ENCODE assay signal across 7 mouse cellular contexts in genomic region chr15:36999602-37000001, GRCm38 (mm10). TPM values are rescaled to one million over a fixed set of nuclear protein-coding genes. Genes with fewer than 3 reads are reported as not detected.
DNase-seq lines count a peak whose midpoint lies in the region; ATAC-seq and TF ChIP-seq lines count a peak whose summit lies in the region.
"Not testable (repeated sequence)": the region's sequence is repeated elsewhere in the genome, so short reads cannot be mapped to it uniquely, and the experiment has no call there.

No protein-coding gene starts in this region.

- not testable (repeated sequence) for H3K4me2 ChIP-seq in heart, embryonic 16.5 days (ENCODE audit: low read depth, low read length); intestine, embryonic 16.5 days (ENCODE audit: low read depth, low read length)

- peak; percentile 33 for DNase-seq in adrenal gland, adult 8-10 months
- peak; percentile 67 for DNase-seq in gastrocnemius, adult 2 months
- peak; percentile 36 to 69 for DNase-seq in heart, adult 9 months (ENCODE audit: low spot score in 2 of 2)
- DNase-seq in mesoderm, embryonic 11.5 days (ENCODE audit: low read depth, low spot score), result peak; percentile 22

- TF ChIP-seq POLR2A in testis, adult 2 months (IDR thresholded peaks at IDR 0.05; ENCODE audit: control insufficient read depth, low read depth, low read length), result not testable (repeated sequence)

- H3K27me3 ChIP-seq in heart, embryonic 16.5 days (ENCODE audit: control insufficient read depth, insufficient read depth, low read length); intestine, embryonic 16.5 days (replicated peaks; ENCODE audit: control insufficient read depth, insufficient read depth, low read length); testis, adult 2 months (ENCODE audit: control insufficient read depth, insufficient read depth, low read length): not testable (repeated sequence)

- peak; percentile 84; the same call in 1 of the 2 replicates for ATAC-seq in heart, embryonic 16.5 days (replicated peaks; ENCODE audit: extremely low read depth, insufficient read depth, low FRiP score)
- ATAC-seq in intestine, embryonic 16.5 days, result peak; percentile 44; the same call in 1 of the 2 replicates

- H3K27ac ChIP-seq in gastrocnemius, adult 2 months, result peak overlapping the region; percentile 76
- peak overlapping the region; percentile 62 for H3K27ac ChIP-seq in heart, embryonic 16.5 days (ENCODE audit: low read length)
- not testable (repeated sequence) for H3K27ac ChIP-seq in intestine, embryonic 16.5 days (ENCODE audit: low read length)
- peak overlapping the region; percentile 53; the same call in 1 of the 2 replicates for H3K27ac ChIP-seq in testis, adult 2 months (ENCODE audit: control insufficient read depth, insufficient read depth, low read depth, low read length)

- TF ChIP-seq CTCF in gastrocnemius, adult 2 months (IDR thresholded peaks at IDR 0.05); testis, adult 2 months (IDR thresholded peaks at IDR 0.05; ENCODE audit: control insufficient read depth, insufficient read depth, insufficient replicate concordance, low read depth, low read length): not testable (repeated sequence)

- 41% methylated on average over 7 of the region's 7 CpGs for WGBS in heart, embryonic 16.5 days
- 70% methylated on average over 7 of the region's 7 CpGs for WGBS in intestine, embryonic 16.5 days

- peaks cover 13% of the 10 kb centered on the region for H3K4me1 ChIP-seq in heart, embryonic 16.5 days (ENCODE audit: control insufficient read depth, insufficient read depth, low read length)
- H3K4me1 ChIP-seq in intestine, embryonic 16.5 days (ENCODE audit: control insufficient read depth, insufficient read depth, low read length); testis, adult 2 months (ENCODE audit: control insufficient read depth, insufficient read depth, low read length): not testable (repeated sequence)

- not testable (repeated sequence) for H3K9ac ChIP-seq in heart, embryonic 16.5 days (ENCODE audit: low read length); intestine, embryonic 16.5 days (ENCODE audit: low read depth, low read length)

- intact Hi-C loops in gastrocnemius, adult 2 months (cut with DNase I), result loop anchor here (5.0 kb wide), 2 partner anchors 37 to 127 kb away; no protein-coding TSS in a partner anchor

- not testable (repeated sequence) for H3K9me3 ChIP-seq in heart, embryonic 16.5 days (replicated peaks; ENCODE audit: control insufficient read depth, low read length); intestine, embryonic 16.5 days (ENCODE audit: control insufficient read depth, low read length)

- H3K36me3 ChIP-seq in heart, embryonic 16.5 days (ENCODE audit: control insufficient read depth, insufficient read depth), result peaks cover 45% of the 10 kb centered on the region
- peaks cover 38% of the 10 kb centered on the region for H3K36me3 ChIP-seq in intestine, embryonic 16.5 days (ENCODE audit: control insufficient read depth, insufficient read depth, low read length)
- not testable (repeated sequence) for H3K36me3 ChIP-seq in testis, adult 2 months (ENCODE audit: control insufficient read depth, insufficient read depth, low read length)

- not testable (repeated sequence) for H3K4me3 ChIP-seq in gastrocnemius, adult 2 months; heart, embryonic 16.5 days (ENCODE audit: low read length); intestine, embryonic 16.5 days (ENCODE audit: low read length); testis, adult 2 months (ENCODE audit: control insufficient read depth, low read depth, low read length)

RNA-seq across cellular contexts. Expression of gene Zfp706, which starts 8.0 kb away (rescaled TPM):
- total RNA-seq in adrenal gland, adult 8-10 months (2022), result 100 to 1,000 TPM; 172 to 234 (median 209) TPM
- total RNA-seq in gastrocnemius, adult 2 months (2021), result 100 to 1,000 TPM; 109 to 129 TPM
- 426 and 448 TPM in 2 replicates for polyA plus RNA-seq in heart, embryonic 16.5 days (2015; fragmentation: Nextera tagmentation; extraction: Ambion mirVana)
- polyA plus RNA-seq in intestine, embryonic 16.5 days (2015; fragmentation: Nextera tagmentation; extraction: Ambion mirVana), result 613 and 620 TPM in 2 replicates
- polyA plus RNA-seq in testis, adult 2 months (2012; rRNA removed), result 74.4 and 74.7 TPM in 2 replicates
